Mouse (Mus musculus) erythroblast, embryonic 14.5 days (primary cell): ENCODE measurements around the gene Anxa11.

Source experiments
- GATA1 ChIP-seq: IDR thresholded peaks from 2 replicates; pipeline ENCODE4 v1.6.1; 2012; ENCODE audit warnings: low read length, inconsistent platforms, mixed read lengths
- TAL1 ChIP-seq: IDR thresholded peaks from 3 replicates; pipeline ENCODE4 v1.6.1; 2012; ENCODE audit warnings: low read length, inconsistent platforms, mixed read lengths

DNA sequence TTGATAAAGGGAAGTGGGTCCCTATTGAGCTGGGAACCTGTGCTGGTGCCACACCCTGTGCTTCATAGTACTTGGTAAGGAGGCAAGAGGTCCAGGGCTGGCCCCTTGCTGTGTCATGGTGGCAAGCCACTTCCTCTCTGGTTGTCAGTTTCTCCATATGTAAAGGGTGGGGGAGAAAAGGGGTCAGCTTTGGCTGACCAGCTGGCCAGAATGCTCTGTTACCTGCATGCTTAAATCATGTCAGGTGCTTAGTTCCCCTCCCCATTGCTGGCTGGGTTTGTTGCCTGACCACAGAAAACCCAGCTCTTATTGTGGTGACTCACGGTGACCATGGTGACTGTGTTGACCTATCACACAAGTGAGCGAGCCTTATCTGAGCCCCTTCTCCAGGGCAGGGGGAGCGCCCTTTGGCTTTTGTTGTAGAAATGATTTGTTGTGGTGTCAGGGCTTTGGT lies 15.2 kb downstream of the Anxa11 start:
- TF ChIP-seq TAL1 (no peak), GATA1 (no peak)
